Mouse (Mus musculus): ENCODE data around the gene Fkbp6. TPM values are rescaled to one million over a fixed set of nuclear protein-coding genes. Genes with fewer than 3 reads are reported as not detected.

The Fkbp6 gene
- total RNA-seq, 2 experiments from 2014 or later = 0.61 TPM; not detected in 1

DNA sequence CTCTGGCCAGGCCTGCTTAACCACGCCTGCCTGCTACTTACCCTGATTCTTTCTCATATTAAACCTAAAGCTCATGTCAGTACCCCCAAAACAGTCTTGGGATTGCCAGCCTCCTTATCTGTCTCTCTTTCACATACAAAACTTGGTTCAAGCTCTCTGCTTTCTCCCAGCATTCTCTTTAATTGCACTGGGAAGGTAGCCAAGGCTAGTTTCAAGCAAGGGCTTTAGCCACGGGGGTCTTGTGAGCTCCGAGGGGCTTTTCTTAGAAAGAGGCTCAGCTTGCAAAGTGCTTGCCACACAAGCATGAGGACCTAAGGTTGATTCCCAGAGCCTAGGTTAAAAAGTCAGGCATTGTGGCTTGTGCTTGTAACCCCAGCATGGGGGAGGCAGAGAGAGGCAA lies 64.6 kb downstream of the Fkbp6 start:
- intact Hi-C loops (cut with DNase I) = loop anchor here (10.0 kb wide), 1 partner anchor 270 kb away; no protein-coding TSS in a partner anchor
- DNase-seq = no peak

DNA sequence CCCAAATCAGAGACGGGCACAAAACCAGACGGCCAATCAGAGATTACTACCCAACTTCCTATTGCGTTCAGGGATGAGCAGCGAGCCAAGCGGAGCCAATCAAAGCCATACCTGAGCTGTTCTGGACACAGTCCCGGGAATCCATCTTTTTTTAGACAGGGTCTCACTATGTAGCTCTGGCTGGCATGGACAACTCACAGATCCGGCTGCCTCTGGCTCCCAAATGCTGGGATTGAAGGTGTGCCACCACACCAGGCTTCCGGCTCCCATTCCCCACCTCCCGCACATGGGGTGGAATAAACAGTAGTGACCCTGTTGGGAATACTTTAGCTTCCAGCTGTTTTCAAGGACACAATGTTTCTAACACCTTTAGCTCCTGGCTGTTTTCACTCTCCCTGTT lies 69.6 kb downstream of the Fkbp6 start:
- intact Hi-C loops (cut with DNase I) = loop anchor here (10.0 kb wide), 1 partner anchor 265 kb away; no protein-coding TSS in a partner anchor
- DNase-seq = no peak

GRCm38 (mm10) chr5:135276597-135276996 lies 73.2 kb downstream of the Fkbp6 start:
- intact Hi-C loops (cut with DNase I) = no loop called here
- DNase-seq = no peak

GRCm38 (mm10) chr5:135274663-135275396 lies 75.0 kb downstream of the Fkbp6 start:
- DNase-seq = no peak
- intact Hi-C loops (cut with DNase I) = no loop called here

DNA sequence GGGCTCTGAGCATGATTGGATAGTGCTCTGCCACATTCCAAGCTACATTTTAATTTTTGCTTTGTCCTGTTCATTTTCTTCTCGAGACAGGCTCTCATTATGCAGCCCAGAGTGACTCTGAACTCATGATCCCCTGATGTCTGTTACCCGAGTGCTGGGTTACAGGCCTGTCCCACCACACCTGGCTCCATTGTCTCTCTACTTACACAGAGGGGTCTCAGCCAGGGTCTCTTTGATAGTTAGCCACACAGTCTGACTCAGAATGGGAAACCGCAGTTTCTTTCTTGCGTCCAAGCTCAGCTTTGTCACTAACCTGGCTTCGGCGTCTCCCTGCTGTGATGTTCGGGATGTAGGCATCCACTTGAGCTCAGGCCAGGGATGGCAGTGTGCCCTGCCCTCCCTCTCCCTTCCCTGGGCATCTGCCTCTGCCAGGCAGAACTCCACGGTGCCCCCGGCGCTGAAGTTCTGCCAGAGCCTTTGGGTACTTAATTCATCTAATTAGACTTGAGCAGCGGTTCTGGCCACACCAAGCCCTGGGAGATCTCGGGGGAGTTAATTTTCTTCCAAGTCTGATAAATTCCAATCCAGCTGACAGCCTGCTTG lies 78.2 kb downstream of the Fkbp6 start:
- DNase-seq = peak in 1 of 2 experiments; percentile 37
- intact Hi-C loops (cut with DNase I) = no loop called here

DNA sequence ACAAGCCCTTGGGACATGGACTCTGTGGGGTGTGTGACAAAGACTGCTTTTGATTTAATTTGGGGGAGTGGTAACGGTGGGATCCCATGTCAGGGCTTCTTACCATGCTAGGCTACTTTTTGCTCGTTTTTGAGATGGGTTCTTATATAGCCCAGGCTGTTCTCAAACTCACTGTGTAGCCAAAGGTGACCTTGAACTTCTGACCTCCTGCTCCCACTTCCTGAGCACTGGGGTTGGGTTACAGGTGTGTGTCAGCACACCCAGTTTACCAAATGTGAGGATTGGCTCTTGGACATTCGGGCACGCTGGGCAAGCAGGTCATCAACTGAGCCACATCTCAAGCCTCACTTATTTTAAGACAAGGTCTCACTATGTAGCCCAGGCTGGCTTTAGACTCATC lies 79.5 kb downstream of the Fkbp6 start:
- no peak for DNase-seq
- intact Hi-C loops (cut with DNase I) = no loop called here

DNA sequence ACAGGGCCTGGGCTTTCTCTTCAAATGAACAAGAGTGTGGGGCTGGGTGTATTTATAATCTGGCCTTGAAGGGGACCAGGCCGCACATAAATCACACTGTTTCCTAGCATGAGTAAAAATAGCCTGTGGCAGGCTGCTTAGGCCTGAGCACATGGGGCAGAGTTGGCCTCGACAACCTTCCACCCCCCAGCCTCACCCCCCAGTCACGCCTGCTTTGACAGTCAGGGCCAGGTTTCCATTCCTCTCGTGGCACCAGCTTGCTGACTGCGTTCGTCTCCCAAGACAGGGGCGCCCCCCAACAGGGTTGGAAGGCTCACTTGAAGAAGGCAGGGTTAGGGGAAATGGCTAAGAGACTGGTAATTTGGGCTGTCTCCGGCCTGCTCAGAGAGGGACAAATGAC lies 80.4 kb downstream of the Fkbp6 start:
- intact Hi-C loops (cut with DNase I) = no loop called here
- no peak for DNase-seq

- DNase-seq = no peak
- intact Hi-C loops (cut with DNase I) = no loop called here
Observed at GRCm38 (mm10) chr5:135264548-135264947, 85.3 kb downstream of the Fkbp6 start.

GRCm38 (mm10) chr5:135263866-135264503 lies 85.9 kb downstream of the Fkbp6 start:
- peak; percentile 48 to 51 for DNase-seq
- intact Hi-C loops (cut with DNase I) = no loop called here

DNA sequence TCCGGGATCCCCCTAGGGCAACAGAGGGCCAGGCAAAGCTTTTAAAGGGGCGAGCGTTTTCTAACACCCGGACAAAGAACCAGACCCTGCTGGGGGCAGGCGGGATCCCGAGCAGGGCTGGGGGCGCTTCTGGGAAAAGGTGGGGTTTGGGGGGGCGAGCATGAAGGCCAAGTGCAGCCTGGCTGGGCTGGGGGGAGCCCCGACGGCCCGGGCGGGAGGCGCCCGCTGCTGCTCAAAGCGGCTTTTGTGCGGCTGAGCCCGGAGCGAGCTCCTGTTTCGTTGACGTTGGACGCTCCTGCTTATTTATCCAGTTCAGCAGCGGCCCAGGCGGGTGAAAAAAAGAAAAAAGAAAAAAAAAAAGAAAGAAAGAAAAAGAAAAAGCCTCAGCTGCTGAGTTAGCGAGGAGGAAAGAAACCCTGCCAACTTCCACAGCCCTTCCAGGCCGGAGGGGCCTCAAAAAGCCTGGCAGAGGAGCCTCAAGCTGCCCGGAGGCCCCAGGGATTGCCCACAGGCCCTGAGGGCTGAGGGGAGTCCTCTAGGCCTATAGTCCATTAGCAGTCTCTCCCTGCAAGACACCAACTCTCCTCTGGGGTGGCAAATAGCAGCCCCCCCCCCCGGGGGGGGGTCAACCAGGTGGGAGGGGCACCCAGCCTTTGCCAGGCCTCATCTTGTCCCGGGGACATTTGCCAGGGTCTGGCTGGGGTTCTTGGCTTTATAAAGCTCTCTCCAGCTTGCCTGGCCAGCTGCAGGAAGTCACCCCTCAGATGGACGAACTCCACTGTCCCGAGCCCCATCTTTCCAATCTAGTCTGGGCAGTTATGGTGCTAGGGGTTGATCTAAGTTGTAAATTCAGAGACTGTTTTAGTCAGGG lies 91.3 kb downstream of the Fkbp6 start:
- intact Hi-C loops (cut with DNase I) = no loop called here
- DNase-seq = no peak

GRCm38 (mm10) chr5:135257559-135257958 lies 92.3 kb downstream of the Fkbp6 start:
- DNase-seq = no peak
- intact Hi-C loops (cut with DNase I) = no loop called here

DNA sequence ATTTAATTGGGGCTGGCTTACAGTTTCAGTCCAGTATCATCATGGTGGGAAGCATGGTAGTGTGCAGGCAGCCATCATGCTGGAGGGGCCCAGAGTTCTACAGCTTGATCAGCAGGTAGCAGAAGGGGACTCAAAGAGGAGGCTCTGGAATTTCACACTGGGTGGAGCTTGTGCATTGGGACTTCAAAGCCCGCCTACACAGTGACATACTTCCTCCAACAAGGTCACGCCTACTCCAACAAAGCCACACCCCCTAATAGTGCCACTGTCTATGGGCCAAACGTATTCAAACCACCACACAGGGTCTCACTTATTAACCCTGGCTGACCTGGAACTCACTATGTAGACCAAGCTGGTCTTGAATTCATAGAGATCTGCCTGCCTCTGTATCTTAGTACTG lies 93.7 kb downstream of the Fkbp6 start:
- intact Hi-C loops (cut with DNase I) = no loop called here
- DNase-seq = no peak

GRCm38 (mm10) chr5:135253741-135254401 lies 96.0 kb downstream of the Fkbp6 start:
- no peak for DNase-seq
- intact Hi-C loops (cut with DNase I) = no loop called here

DNA sequence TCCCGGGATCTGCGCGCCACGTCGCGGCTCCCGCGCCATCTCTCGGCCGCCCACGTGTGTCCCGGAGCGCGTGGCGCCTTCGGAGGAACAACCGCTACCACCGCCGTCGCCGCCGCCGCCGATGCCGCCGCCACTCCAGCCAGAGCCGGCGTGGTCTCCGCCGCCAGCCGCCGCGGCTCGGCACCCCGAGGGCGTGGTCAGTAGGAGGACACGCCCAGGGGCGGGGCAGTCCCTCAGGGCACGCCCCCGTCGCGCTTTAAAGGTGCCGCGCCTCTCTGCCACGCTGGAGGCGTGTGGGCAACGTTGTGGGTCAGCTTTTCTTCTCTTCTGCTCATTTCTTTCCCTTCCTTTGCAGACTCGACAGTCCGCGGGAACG lies 98.8 kb downstream of the Fkbp6 start, which contains the start of gene Fzd9:
Gene Fzd9 (minus strand): TSS at position 152 of the 376 bp plus-strand sequence.
- intact Hi-C loops (cut with DNase I) = no loop called here

DNA sequence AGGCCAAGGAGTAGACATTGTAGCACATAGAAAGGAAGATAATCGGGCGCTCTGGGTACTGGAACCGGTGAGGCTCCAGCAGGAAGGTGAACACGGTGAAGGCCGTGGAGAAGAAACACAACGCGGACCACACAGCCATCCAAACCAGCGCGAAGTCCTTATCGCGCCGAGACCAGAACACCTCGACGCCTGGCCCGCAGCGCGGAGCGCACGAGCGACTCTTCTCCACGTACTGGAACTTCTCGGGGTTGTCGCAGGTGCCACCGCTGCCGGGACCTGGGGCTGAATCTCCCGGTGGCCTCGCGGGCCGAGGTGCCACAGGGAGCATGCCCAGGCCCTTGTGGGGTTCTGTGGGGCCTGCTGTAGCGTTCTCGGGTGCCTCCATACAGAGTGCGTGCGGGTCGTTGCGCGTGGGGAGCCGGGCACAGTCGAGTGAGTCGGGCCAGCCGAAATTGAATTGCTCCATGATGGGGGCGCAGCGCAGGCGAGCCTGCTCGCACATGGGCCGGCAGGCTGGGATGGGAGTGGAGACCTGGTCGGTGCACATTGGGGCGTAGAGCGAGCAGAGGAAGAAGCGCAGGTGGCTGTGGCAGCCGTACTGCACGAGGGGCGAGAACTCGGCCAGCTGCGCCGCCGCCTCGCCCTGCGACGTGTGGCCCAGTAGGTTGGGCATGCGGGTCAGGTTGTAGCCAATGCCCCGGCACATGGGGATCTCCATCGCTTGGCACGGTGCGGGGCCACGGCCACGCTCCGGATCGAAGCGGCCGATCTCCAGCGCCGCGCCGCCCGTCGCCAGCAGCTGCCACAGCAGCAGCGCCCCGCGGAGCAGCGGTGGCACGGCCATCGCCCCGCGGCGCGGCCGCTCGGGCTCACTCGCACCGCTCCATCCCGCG lies 99.4 kb downstream of the Fkbp6 start:
- intact Hi-C loops (cut with DNase I) = no loop called here
- peak in 1 of 2 experiments; percentile 27 for DNase-seq

More for the DNA sequence above, 98.8 kb downstream of the Fkbp6 start, which contains the start of gene Fzd9:
- DNase-seq = peak; percentile 86 to 87

DNA sequence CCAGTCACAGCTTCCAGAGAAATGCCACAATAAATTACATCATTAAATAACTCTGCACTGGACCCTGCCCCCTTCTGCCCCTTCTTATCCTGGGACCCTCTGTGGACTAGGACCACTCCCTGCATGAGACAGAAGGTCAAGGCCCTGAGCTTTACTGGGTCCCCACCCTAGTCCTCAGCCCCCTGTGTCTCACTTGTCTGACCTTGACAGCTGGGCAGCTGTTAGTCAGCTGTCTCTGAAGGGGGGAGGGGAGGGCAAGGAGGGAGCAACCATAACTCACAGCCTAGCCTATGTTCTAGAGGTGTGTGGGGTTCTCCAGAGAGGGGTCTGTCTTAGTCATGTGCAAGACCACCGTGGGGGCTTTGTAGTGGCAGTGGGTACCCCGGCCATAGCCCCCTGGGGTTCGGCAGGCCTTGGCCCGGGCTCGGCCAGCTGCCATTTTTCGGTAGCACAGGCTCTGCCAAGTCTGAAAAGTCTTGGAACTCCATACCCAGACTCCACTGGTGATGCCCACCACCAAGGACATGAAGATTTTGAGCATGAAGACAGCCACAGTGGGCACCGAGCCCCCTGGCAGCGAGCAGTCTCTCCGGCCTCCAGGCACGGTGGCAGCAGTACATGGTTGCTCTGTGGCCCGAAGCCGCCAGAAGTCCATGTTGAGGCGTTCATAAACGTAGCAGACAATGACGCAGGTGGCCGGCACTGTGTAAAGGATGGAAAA lies 100.7 kb downstream of the Fkbp6 start:
- intact Hi-C loops (cut with DNase I) = no loop called here
- DNase-seq = no peak

GRCm38 (mm10) chr5:135247337-135247736 lies 102.5 kb downstream of the Fkbp6 start:
- DNase-seq = no peak
- intact Hi-C loops (cut with DNase I) = no loop called here

DNA sequence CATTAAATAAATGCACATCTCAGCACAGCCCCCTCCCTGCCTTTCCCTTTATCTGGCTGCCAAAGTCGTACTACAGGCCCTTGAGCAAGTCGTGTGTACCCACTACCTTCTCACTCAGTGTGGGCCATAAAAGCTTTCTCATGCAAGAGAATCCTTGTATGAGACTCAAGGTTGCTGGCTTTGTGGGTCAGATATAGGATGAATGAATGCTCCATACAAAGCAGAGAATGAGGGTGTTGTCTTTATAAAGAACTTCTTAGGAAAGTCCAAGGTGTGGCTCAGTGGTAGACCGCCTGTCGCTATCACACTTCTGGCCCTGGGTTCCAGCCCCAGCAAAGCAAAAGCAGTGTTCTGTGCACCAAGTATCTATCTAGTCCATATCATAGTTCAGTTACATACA lies 103.3 kb downstream of the Fkbp6 start:
- intact Hi-C loops (cut with DNase I) = no loop called here

DNA sequence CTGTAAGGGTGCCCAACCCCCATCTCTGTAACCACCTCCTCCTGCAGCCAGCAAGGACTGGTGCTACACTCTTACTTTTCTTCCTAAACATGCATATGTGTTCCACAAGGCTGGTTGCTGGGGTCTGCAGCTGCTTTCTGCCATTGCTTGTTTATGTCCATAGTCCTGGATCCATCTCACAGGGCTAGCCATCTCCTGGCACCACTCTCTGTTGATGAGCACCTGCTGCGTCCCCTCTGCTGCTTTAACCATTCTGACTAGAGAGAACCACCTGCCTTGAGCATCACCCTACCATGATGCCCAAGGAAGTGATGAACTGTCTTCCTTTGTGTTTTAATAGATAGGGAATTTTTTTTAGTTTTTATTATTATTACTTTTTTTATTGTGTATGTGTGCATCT lies 106.7 kb downstream of the Fkbp6 start:
- intact Hi-C loops (cut with DNase I) = no loop called here
- DNase-seq = no peak

More for the DNA sequence above, 103.3 kb downstream of the Fkbp6 start:
- no peak for DNase-seq
